Mouse (Mus musculus): ENCODE results near the gene Ogfod1. TPM values are rescaled to one million over a fixed set of nuclear protein-coding genes. Genes with fewer than 3 reads are reported as not detected.
"Not testable (repeated sequence)": the region's sequence is repeated elsewhere in the genome, so short reads cannot be mapped to it uniquely, and the experiment has no call there.

Ogfod1 gene
- total RNA-seq (2021), result 100 to 1,000 TPM; 100 to 102 TPM

DNA sequence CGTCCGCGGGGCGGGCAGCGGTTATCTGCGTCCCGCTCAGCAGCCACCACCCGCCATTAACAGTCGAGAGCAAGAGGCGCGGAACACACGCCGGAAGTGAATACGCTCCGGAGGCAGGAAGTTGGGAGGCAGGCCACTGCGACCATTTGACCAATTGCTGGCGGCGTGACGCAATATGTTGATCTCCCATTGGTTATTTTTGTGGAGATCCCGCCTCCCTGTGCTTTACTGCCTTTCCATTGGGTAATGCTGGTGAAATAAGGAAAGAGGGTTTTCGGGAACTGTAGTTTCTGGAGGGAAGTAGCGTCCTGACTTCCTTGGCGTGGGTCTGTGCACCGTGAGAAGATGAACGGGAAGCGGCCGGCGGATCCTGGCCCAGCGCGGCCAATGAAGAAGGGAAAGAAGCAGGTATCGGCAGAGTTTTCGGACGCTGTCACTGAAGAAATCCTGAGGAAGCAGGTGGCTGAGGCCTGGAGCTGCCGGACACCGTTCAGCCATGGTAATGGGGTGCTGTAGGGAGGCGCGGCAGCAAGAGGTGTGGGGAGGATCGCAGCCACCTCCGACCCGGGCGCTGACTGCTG lies at the start of gene Ogfod1, which contains the start of gene Nudt21:
Gene Ogfod1 (plus strand): TSS at position 255 of the 581 bp plus-strand sequence.
Gene Nudt21 (minus strand): TSS at position 88 of the 581 bp plus-strand sequence.
- peak; percentile 92 to 95 for DNase-seq (ENCODE audit: low spot score in 2 of 2)
- intact Hi-C loops (cut with DNase I), result no loop called here

DNA sequence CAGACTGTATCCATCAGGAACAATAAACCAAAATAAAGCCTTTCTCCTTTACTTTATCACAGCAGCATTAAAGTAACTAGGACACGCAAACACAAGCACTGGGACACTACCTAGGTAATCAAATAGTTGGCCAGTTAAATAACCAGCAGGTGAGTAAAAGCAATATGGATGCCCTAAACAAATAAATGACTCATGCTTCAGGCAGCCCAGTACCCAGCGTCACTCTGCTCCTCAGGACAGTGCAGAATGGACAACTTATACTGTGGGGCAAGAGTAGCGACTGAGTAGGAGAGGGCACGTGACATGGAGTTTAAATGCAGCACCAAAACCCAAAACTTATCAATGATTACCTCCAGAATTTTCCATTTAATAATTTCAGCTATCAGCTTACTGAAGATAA lies 47.3 kb upstream of the Ogfod1 start:
- intact Hi-C loops (cut with DNase I), result loop anchor here (10.0 kb wide), 1 partner anchor 215 kb away; no protein-coding TSS in a partner anchor

DNA sequence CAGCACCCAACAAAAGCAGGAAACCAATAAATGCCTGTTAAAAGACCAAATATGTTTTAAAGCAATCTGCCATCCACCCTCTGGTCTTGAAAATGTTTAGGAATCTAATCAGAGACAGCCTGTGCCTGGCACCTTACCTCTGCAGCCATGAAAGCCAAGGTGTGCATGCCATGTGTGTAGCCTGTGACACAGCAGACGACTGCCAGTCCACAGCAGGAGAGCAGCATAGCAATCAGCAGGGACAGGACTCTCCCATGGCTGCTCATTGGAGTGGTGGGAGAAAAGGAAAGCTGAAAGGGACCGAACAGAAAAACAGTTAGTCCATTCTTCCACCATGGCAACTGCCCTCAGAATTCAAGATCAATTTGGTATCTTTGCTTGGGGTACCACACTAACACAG lies 38.0 kb upstream of the Ogfod1 start:
- DNase-seq (ENCODE audit: low spot score in 2 of 2), result no peak
- intact Hi-C loops (cut with DNase I), result no loop called here

More for the DNA sequence above, 47.3 kb upstream of the Ogfod1 start:
- DNase-seq (ENCODE audit: low spot score in 2 of 2), result no peak

DNA sequence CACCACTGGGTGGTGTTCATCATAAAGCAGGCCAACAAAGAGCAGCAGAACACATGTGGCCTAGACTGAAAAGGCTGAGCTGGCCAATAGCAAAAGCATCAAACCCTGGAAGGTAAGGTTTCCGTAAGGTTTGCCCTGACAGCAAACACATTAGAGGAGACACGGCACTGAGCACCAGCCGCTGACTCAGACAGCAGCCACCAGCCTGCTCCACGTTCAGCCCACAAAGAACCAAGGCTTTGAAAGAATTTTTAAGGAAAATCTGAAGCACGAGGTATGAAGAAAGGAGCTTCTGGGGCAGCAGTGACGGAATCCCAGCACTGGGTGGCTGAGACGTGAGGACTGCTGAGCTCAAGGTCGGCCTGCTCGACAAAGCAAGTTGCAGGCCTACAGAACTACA lies 32.9 kb upstream of the Ogfod1 start:
- intact Hi-C loops (cut with DNase I), result no loop called here
- DNase-seq (ENCODE audit: low spot score in 2 of 2), result no peak

DNA sequence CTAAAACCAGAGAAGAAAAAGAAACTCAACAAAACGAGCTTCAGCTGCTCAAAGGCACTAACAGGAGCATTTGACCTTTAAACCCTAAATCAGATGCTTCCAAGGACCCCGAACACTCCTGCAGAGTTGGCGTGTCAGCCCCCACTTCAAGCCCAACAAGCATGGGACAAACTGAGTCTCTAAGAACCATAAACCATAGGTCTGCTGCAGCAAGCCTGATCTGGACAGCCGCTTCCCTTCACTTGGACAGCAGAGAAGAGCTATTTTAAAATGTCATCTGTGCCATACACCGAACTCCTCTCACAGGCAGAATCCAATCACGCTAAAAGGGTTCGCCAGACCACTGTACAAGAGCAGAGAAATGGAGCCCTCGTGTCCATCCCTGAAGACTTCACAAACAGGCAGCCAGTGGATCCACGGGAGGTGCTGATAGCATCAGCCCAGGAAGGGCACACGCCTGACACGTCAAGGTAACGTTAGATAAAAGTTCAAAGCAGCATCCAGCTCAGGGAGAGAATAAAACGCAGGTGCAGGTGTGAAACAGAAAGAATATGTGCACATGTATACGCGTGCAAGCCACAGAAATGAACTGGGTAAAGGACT lies 27.7 kb upstream of the Ogfod1 start:
- intact Hi-C loops (cut with DNase I), result no loop called here
- DNase-seq (ENCODE audit: low spot score in 2 of 2), result no peak

DNA sequence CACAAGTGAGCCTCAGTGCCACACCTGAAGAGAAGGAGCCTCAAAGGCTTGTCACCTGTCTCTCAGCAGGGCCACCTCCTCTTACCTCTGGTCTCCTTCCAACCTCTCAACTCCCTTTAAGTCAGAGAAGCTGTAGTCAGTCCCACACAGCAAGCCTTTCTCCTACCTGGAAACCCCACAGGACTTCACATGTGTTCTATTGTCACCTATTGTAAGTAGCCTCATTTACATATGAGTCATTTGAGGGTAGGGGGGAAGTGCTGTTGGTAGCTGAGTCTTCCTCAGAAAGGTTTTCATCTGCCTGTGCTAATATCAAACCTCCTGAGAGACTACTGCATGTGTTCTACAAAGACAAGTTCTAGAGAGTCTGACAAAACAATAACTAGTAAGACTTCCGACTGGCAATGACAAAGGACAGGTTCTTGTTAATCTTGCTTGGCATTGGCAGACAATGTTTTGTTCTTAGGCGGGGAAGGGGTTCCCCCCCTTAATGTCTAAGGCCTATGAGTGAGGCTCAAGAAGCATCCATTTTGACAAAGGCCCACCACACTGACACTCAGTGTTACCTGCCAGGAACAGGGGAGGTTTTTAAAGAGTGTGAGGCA lies 26.8 kb upstream of the Ogfod1 start:
- intact Hi-C loops (cut with DNase I), result no loop called here
- DNase-seq (ENCODE audit: low spot score in 2 of 2), result no peak

DNA sequence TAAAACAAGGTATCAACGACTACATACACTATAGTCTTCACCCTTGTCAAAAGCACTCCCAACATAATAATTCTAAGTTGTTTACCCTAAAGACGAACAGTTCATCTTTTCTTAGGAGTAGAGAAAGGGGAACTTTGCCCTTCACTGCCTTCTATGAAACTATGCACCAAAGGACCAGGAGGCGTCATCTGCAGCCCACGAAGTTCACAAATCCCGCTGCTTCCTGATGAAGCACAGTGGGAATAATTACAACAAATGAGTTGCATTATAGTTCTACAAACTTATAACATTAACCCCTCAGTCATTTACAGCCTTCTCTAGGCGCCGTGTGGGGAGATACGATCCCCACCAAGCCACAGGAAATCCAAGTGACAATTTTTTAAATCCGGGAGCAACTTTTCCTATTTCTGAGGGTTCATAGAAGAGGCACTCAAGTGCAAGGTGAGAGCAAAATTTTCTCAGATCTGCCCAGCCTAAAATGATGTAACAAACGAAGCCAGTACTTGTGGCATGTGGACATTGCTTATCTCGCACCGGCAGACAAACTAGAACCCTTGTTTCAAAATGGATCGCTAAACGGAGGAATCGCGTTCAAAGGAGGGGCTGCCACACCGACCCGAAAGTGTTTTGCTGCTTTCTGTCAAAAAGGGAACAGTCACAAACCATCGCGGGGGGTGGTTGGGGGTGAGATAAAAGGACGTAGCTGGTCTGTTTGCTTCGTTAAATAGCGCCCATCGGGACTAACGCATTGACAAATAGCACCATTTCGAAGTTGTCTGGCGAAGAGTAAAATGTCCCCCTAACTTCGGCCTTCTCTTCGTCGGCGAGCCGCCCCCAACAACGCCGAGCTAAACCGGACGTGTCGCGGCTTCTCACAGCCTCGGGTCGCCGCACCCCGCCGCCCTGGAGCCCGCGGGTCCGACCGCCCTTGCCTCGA lies 25.7 kb upstream of the Ogfod1 start:
- DNase-seq (ENCODE audit: low spot score in 2 of 2), result no peak
- intact Hi-C loops (cut with DNase I), result no loop called here

DNA sequence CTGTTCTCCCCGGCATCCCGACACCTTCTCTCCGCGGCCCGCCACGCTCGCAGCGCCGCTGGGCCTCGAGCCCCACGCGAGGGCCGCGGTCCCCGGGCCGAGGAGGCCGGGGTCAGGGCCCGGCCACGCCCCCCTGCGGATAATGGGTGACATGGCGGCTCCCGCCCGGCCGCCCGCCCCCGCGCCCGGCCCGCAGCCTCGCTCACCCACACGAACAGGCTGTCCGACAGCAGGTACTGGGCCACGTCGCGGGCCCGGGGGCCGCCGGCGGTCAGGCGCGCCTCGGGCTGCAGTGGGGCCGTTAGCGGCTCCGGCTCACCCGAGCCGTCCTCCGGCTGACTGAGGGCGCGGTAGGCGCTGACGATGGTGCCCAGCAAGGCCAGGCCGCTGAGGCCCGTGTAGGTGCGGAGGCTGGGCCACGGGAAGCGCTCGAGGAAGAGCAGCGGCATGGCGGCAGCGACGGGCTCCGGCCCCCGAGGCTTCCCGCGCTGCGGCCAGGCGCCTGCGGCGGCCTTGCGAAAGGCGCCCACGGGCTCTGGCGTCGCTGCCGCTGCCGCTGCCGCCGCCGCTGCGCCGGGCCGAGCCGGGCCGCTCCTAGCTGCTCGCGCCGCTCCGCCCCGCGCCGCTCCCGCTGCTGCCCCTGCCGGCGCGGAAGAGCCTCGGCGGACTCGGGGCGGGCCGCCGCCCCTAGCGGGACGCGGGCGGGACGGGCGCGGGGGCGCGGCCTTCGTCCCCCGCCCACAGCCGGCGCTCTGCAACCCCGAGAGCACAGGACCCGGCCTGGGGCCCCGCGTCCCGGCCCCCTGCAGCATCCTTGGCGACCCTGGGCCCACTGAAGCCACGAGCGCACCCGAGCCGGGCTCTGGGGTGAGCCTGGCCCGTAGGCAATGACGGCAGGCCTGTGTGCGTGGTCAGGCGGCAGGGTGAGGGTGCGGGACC lies 24.7 kb upstream of the Ogfod1 start, which contains the start of gene Amfr:
Gene Amfr (minus strand): TSS at position 830 of the 939 bp plus-strand sequence.
- intact Hi-C loops (cut with DNase I), result no loop called here
- peak; percentile 63 to 77 for DNase-seq (ENCODE audit: low spot score in 2 of 2)

DNA sequence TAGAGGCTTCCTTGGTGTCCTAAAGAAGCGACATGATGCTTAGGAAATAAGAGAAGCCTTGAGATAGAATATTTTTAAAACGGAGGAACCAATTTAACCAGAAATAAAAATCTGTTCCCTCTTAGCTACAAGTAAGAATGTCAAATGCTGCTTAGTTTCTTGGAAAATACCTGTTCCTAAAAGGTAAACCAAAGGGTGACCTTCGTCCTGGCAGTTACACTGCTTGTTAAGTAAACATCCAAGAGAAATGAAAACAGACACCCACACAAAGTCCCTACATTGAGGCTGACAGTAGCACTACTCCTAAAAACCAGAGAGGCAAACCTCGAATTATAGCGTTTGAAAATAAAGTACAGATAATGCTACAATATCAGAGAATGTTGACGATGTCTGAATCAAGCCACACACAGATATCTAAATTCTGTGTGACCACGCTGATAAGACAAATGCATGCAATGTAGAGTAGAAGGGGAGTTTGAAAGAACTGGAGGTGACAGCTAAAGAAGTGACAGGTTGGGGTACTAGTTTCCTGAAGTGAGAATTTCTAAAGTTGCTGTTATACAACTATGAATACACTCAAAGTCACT lies 23.9 kb upstream of the Ogfod1 start:
- DNase-seq (ENCODE audit: low spot score in 2 of 2), result no peak
- intact Hi-C loops (cut with DNase I), result no loop called here

DNA sequence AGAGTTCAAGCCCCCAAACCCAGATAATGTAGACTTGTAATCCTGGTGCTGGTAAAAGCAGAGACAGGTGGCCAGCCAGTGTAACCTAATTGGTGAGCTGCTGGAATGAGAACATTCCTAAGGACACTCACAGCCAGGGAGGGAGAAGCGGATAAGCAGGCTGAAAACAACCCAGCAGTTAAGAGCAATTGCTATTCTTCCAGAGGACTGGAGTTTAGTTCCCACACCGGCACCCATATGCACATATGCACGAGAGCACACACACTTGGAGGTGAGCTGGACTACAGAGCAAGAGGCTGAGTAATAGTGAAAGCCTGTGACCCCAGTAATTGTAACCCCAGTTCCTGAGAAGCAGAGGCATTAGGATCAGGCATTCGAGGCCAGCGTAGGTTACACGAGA lies 13.1 kb upstream of the Ogfod1 start:
- no peak for DNase-seq (ENCODE audit: low spot score in 2 of 2)
- intact Hi-C loops (cut with DNase I), result no loop called here

DNA sequence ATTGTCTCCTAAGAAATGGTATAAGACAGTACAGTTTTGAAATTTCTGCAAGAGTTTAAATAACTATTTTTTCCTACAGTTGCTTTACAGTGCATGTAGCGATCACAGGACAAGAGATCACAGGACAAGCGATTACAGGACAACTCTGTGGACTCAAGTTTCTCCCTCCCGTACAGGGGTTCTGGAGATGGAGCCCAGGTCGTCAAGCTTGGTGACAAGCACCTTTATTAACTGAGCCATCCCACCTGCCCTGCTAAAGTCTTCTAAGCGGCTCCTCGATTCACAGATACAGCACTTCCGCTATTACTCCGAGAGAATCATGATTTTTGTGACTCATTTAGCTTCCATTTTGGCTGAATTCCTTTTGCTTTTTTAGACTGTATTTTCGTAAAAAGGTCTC lies 7.3 kb upstream of the Ogfod1 start:
- intact Hi-C loops (cut with DNase I), result no loop called here
- DNase-seq (ENCODE audit: low spot score in 2 of 2), result no peak

DNA sequence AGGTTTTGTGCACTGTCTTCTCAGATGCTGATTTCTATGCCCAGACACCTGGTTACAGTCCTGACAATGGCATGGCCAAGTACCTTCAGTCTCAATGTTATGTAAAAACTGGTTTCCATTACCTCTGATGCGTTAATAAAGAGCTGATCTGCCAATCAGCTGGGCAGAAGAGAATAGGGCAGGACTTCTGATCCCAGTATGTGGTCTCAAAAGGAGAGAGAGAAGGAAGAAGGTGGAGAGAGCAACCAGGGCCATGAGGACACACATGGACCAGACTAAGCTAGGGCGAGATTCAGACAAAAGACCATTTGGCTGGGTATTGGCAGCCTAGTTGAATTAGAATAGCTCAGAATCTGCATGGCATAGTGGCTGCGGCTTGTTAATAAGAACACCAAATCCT lies 3.4 kb upstream of the Ogfod1 start:
- DNase-seq (ENCODE audit: low spot score in 2 of 2), result no peak
- intact Hi-C loops (cut with DNase I), result no loop called here

DNA sequence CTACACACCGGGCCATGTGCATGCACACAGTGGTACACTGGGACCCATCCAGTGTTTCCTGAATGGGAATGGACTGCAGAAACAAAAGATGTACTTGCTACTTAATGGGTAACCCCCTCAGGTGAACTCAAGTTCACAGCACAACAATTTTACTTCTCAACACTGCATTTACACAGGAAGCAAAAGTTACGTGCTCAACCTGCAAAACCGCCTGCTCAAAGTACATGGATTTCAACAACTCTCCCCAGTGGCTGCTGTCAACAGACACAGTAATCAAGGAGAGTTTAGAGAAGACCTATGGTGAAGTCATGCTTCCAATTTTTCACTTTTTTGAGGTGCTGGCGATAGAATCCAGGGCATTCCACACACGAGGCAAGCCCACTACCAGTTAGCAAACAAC lies 1.8 kb upstream of the Ogfod1 start:
- intact Hi-C loops (cut with DNase I), result no loop called here
- DNase-seq (ENCODE audit: low spot score in 2 of 2), result no peak

DNA sequence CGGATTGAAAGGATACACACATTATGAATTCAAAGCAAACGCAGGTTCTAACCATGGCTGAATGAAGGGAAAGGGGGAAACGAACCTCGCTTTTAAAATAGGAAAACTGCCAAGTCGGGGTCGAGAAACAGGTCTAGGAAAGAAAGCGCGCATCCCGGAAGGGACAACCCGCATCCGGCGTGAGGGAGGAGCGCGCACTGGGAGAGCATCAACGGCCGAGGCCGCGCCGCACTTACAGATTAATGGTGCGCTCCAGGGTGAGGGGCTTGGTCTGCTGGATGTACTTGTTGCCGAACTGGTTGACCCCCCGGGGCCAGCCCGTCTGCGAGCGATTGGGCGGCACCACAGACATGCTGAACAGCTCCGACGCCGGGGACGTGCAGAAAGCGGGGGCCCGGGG lies 457 bp upstream of the Ogfod1 start:
- intact Hi-C loops (cut with DNase I), result not testable (repeated sequence)

DNA sequence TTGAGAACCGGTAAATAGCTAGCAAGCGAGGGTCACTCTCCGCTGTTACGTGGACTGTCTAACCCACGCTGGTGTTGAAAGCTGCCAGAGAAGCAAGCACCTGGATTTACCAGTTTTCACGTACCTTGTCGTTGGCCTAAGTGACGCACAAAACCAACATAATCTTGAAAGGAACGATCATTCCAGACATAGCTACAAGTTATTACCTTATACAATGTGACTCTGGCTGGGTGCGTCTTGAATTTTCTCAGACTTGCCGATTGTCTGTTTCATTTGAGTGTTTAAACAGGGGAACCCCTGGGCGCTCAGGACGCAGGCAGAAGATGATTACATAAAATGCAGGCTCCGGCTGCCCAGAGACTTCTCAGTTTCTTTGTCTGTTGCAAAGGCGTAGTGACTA lies 808 bp downstream of the Ogfod1 start:
- intact Hi-C loops (cut with DNase I), result no loop called here
- DNase-seq (ENCODE audit: low spot score in 2 of 2), result peak in 1 of 2 experiments; percentile 15

More for the DNA sequence above, 457 bp upstream of the Ogfod1 start:
- peak; percentile 61 to 68 for DNase-seq (ENCODE audit: low spot score in 2 of 2)

DNA sequence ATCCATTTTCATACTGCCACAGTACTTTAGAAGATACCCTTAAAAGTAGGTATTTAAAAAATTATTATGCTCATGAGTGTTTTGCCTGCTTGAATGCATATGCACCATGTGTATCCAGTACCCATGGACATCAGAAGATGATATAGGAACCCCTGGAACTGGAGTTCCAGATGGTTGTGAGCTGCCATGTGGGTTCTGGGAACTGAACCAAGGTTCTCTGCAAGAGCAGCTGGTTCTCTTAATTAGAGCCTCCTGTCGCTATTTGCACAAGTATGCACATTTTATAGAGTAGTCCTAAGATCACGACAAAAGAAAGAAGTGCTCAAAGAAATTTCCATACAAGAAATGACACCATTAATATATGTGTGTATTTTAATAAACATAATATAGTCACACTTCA lies 10.8 kb downstream of the Ogfod1 start:
- intact Hi-C loops (cut with DNase I), result no loop called here
- DNase-seq (ENCODE audit: low spot score in 2 of 2), result no peak

DNA sequence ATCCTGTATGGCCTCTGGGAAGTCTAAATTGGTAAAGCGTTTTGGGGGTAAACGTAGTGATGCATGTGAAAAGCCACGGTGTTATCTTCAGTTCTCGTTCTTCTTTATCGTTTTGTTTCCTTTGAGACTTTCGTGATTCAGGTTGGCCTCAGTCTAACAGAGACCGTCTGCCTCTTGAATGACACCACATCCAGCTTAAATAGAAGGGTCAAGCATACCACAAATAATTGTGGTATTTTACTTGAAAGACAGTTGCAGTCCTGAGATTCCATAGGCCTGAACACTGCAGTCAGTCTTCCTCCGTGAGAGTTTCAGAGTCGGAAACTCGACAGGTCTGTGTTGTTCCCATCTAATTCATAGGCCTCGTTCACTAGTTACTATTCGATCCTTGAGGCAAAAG lies 15.7 kb downstream of the Ogfod1 start:
- no peak for DNase-seq (ENCODE audit: low spot score in 2 of 2)
- intact Hi-C loops (cut with DNase I), result no loop called here

DNA sequence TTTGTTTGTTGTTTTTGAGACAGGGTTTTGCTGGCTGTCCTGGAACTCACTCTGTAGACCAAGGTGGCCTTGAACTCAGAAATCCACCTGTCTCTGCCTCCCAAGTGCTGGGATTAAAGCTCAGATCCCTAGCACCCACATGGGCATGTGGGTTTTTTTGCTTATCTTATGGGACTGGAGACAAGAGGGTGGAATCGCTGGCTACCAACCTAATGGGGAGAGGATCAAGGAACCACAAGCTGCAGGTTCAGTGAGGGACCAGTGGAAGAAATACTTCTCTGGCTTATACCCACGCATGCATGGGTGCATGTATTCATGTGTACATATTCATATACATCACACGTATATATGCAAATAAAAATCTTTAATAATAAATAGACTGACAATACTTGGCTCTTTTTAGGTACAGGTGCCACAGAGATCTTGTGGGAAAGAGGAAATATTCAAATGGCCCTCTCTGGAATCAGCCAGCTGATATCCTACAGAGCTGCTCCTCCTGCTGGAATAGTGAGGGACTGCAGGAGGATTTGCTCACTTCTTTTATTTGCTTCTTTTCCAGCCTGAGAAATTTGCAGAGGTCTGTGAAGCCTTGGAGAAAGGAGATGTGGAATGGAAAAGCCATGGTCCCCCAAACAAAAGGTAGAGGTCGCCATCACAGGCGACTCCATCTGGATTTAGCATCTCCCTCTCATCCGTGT lies 20.3 kb downstream of the Ogfod1 start:
- intact Hi-C loops (cut with DNase I), result no loop called here
- DNase-seq (ENCODE audit: low spot score in 2 of 2), result peak in 1 of 2 experiments; percentile 28
